Mouse (Mus musculus) E14TG2a.4 (cell line): ENCODE data around the gene Rnase11.
A peak's percentile ranks its signal among the peaks of the same experiment; 100 is the strongest.

Source experiments
- H3K27me3 ChIP-seq: 2 replicates; pipeline ENCODE4 v1.6.1; 2014; ENCODE audit warnings: low read length, control low read depth; ENCODE audit not compliant: insufficient read depth
- H3K36me3 ChIP-seq: 2 replicates; pipeline ENCODE4 v1.6.1; 2014; ENCODE audit warnings: low read length, control low read depth; ENCODE audit not compliant: insufficient read depth
- H3K4me1 ChIP-seq: replicated peaks from 2 replicates; pipeline ENCODE4 v1.6.1; 2014; ENCODE audit warnings: low read depth, low read length, control low read depth
- H3K4me3 ChIP-seq: replicated peaks from 2 replicates; pipeline ENCODE4 v1.5.1; 2014; ENCODE audit warnings: mild to moderate bottlenecking, low read length
- H3K9me3 ChIP-seq: 2 replicates; pipeline ENCODE4 v1.6.1; 2014; ENCODE audit warnings: low read length, control low read depth
- CTCF ChIP-seq: conservative IDR thresholded peaks from 2 replicates; pipeline ENCODE4 v1.5.1; 2014; ENCODE audit warnings: low read length
- NANOG ChIP-seq: IDR thresholded peaks from 2 replicates; pipeline ENCODE4 v1.6.1; 2014; ENCODE audit warnings: borderline replicate concordance, low read length, mixed read lengths
- POU5F1 ChIP-seq: IDR thresholded peaks from 2 replicates; pipeline ENCODE4 v1.6.1; 2014; ENCODE audit warnings: low read length, borderline replicate concordance

The Rnase11 gene

GRCm38 (mm10) chr14:51090921-51091900 is 41.2 kb upstream of the Rnase11 start, which contains the start of the genes Rnase4 and Ang:
Gene Rnase4 (plus strand): TSS chr14:51091077.
Gene Ang (plus strand): TSS chr14:51091150.
- no peak for TF ChIP-seq POU5F1
- no peak for TF ChIP-seq CTCF
- no peaks in the 10 kb centered on the region for H3K9me3 ChIP-seq
- H3K36me3 ChIP-seq = no peaks in the 10 kb centered on the region
- peaks cover 18% of the 10 kb centered on the region for H3K4me1 ChIP-seq
- no peaks in the 10 kb centered on the region for H3K27me3 ChIP-seq
- peak within 1 kb of the TSS; percentile 89 for H3K4me3 ChIP-seq

- peaks cover 22% of the 10 kb centered on the region for H3K4me1 ChIP-seq
- H3K27me3 ChIP-seq = no peaks in the 10 kb centered on the region; the same call in 1 of the 2 replicates
- TF ChIP-seq CTCF (no peak), NANOG (no peak), POU5F1 (no peak)
- H3K9me3 ChIP-seq = no peaks in the 10 kb centered on the region
- peak overlapping the region; percentile 89 for H3K4me3 ChIP-seq
- H3K36me3 ChIP-seq = no peaks in the 10 kb centered on the region
Measured at GRCm38 (mm10) chr14:51090077-51090781, 40.3 kb upstream of the Rnase11 start.

GRCm38 (mm10) chr14:51089674-51090076 is 39.7 kb upstream of the Rnase11 start:
- H3K4me3 ChIP-seq = peak overlapping the region; percentile 89
- H3K9me3 ChIP-seq = no peaks in the 10 kb centered on the region
- peaks cover 5% of the 10 kb centered on the region for H3K27me3 ChIP-seq
- TF ChIP-seq NANOG (no peak), CTCF (no peak), POU5F1 (no peak)
- peaks cover 22% of the 10 kb centered on the region for H3K4me1 ChIP-seq
- no peaks in the 10 kb centered on the region for H3K36me3 ChIP-seq

- TF ChIP-seq CTCF = no peak
- TF ChIP-seq POU5F1 = no peak
- no peak for TF ChIP-seq NANOG
- Histone ChIP-seq H3K4me1 (peaks cover 26% of the 10 kb centered on the region), H3K4me3 (peak overlapping the region; percentile 89), H3K27me3 (peaks cover 8% of the 10 kb centered on the region), H3K9me3 (no peaks in the 10 kb centered on the region), H3K36me3 (no peaks in the 10 kb centered on the region)
Measured at GRCm38 (mm10) chr14:51088970-51089673, 39.2 kb upstream of the Rnase11 start.

- Histone ChIP-seq H3K36me3 (no peaks in the 10 kb centered on the region), H3K9me3 (no peaks in the 10 kb centered on the region), H3K4me1 (peaks cover 29% of the 10 kb centered on the region), H3K27me3 (peaks cover 15% of the 10 kb centered on the region), H3K4me3 (peak overlapping the region; percentile 89)
- TF ChIP-seq POU5F1 = no peak; the same call in 1 of the 2 replicates
- TF ChIP-seq CTCF = no peak
- TF ChIP-seq NANOG = no peak
Measured at GRCm38 (mm10) chr14:51088166-51088969, 38.4 kb upstream of the Rnase11 start.

GRCm38 (mm10) chr14:51087762-51088161 is 37.8 kb upstream of the Rnase11 start:
- no peaks in the 10 kb centered on the region for H3K9me3 ChIP-seq
- peaks cover 16% of the 10 kb centered on the region for H3K27me3 ChIP-seq
- TF ChIP-seq NANOG (no peak), CTCF (no peak), POU5F1 (no peak)
- no peaks in the 10 kb centered on the region for H3K36me3 ChIP-seq
- H3K4me1 ChIP-seq = peaks cover 31% of the 10 kb centered on the region
- peak overlapping the region; percentile 89 for H3K4me3 ChIP-seq

- Histone ChIP-seq H3K36me3 (no peaks in the 10 kb centered on the region), H3K4me1 (peaks cover 25% of the 10 kb centered on the region), H3K9me3 (no peaks in the 10 kb centered on the region), H3K27me3 (peaks cover 20% of the 10 kb centered on the region), H3K4me3 (no peak overlapping the region)
- TF ChIP-seq CTCF = no peak
- no peak for TF ChIP-seq POU5F1
- TF ChIP-seq NANOG = no peak
Measured at GRCm38 (mm10) chr14:51085911-51086310, 35.9 kb upstream of the Rnase11 start.

- Histone ChIP-seq H3K27me3 (peaks cover 25% of the 10 kb centered on the region), H3K4me1 (peaks cover 31% of the 10 kb centered on the region), H3K9me3 (no peaks in the 10 kb centered on the region), H3K4me3 (no peak overlapping the region), H3K36me3 (no peaks in the 10 kb centered on the region)
- TF ChIP-seq CTCF = no peak
- no peak for TF ChIP-seq POU5F1
- TF ChIP-seq NANOG = no peak
Measured at GRCm38 (mm10) chr14:51085086-51085485, 35.1 kb upstream of the Rnase11 start.
